Mouse (Mus musculus): ENCODE results near the gene Cadps2. TPM values are rescaled to one million over a fixed set of nuclear protein-coding genes. Genes with fewer than 3 reads are reported as not detected.

Cadps2 gene
- polyA plus RNA-seq, 1 experiment from 2014 or later: 3.2 TPM

DNA sequence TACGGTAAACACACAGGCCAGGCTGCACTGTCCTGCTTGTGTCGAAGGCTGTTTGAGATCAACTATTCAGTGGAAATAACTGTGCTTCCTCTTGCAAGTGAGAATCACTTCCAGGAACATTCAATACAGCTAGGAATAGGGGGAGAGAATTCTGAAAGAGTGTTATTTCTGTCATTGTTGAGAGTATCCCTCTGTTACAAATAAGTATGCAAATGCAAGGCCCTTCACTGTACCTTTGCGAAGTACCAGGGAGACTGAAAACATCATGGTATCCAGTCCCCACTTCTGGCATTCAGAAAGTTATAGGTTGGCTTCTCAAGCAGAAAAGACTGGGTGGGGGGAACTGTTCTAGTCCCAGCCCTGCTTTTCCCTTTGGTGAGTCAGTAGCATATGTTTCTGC is 581.2 kb downstream of the Cadps2 start:
- peaks cover 90% of the 10 kb centered on the region for H3K27me3 ChIP-seq
- 33% methylated on average over 3 of the region's 3 CpGs for WGBS
- no peak for ATAC-seq (ENCODE audit: low FRiP score, low read depth)
- H3K4me3 ChIP-seq: no peak overlapping the region
- H3K9me3 ChIP-seq: no peaks in the 10 kb centered on the region
- H3K4me2 ChIP-seq (replicated peaks): no peak overlapping the region
- H3K4me1 ChIP-seq: peaks cover 12% of the 10 kb centered on the region
- H3K36me3 ChIP-seq: no peaks in the 10 kb centered on the region
- H3K9ac ChIP-seq (replicated peaks): no peak overlapping the region
- H3K27ac ChIP-seq (replicated peaks): no peak overlapping the region

DNA sequence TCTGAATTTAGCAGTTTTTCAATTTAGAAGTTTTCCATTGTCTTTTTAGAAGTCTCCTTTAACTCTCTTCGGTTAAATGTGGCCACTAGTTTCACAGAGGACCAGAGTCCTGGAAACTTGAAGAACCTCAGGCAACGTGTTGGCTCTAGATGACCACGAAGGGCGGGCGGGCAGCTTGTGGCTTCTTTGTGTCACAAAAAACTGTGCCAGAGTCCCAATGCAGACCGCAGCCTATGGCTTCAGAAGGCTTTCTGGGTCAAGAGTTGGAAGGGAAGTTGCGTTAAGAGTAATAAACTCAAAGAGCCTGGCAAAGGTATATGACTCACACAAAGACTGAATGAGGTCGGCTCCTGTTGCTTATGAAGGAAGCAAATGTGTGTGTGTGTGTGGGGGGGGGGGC is 584.1 kb downstream of the Cadps2 start:
- 11% methylated on average over 8 of the region's 8 CpGs for WGBS
- no peak overlapping the region for H3K4me2 ChIP-seq (replicated peaks)
- H3K4me3 ChIP-seq: no peak overlapping the region
- H3K27me3 ChIP-seq: peaks cover 85% of the 10 kb centered on the region
- ATAC-seq (ENCODE audit: low FRiP score, low read depth): no peak
- peaks cover 3% of the 10 kb centered on the region for H3K4me1 ChIP-seq
- H3K9me3 ChIP-seq: no peaks in the 10 kb centered on the region
- H3K36me3 ChIP-seq: no peaks in the 10 kb centered on the region
- H3K9ac ChIP-seq (replicated peaks): no peak overlapping the region
- H3K27ac ChIP-seq (replicated peaks): no peak overlapping the region

- 8% methylated on average over 11 of the region's 11 CpGs for WGBS
- H3K4me2 ChIP-seq (replicated peaks): no peak overlapping the region
- no peak for ATAC-seq (ENCODE audit: low FRiP score, low read depth)
Observed at GRCm38 (mm10) chr6:23254644-23255043, 584.6 kb downstream of the Cadps2 start.

GRCm38 (mm10) chr6:23253353-23254311 is 585.6 kb downstream of the Cadps2 start:
- Histone ChIP-seq H3K36me3 (no peaks in the 10 kb centered on the region), H3K4me2 (replicated peaks) (peak overlapping the region; percentile 27), H3K9me3 (no peaks in the 10 kb centered on the region), H3K4me1 (peaks cover 8% of the 10 kb centered on the region; the same call in 1 of the 2 replicates), H3K4me3 (peak overlapping the region; percentile 19), H3K27ac (replicated peaks) (no peak overlapping the region), H3K27me3 (peaks cover 85% of the 10 kb centered on the region), H3K9ac (replicated peaks) (no peak overlapping the region; the same call in 1 of the 2 replicates)
- WGBS: under 1% methylated on average over 43 of the region's 43 CpGs
- ATAC-seq (ENCODE audit: low FRiP score, low read depth): peak; percentile 44; the same call in 1 of the 2 replicates

More at GRCm38 (mm10) chr6:23254644-23255043, 584.6 kb downstream of the Cadps2 start:
- peaks cover 85% of the 10 kb centered on the region for H3K27me3 ChIP-seq
- no peak overlapping the region for H3K4me3 ChIP-seq
- H3K4me1 ChIP-seq: no peaks in the 10 kb centered on the region
- no peak overlapping the region for H3K27ac ChIP-seq (replicated peaks)
- no peaks in the 10 kb centered on the region for H3K9me3 ChIP-seq
- no peaks in the 10 kb centered on the region for H3K36me3 ChIP-seq
- H3K9ac ChIP-seq (replicated peaks): no peak overlapping the region

- Histone ChIP-seq H3K4me3 (no peak overlapping the region), H3K27ac (replicated peaks) (no peak overlapping the region), H3K27me3 (peaks cover 85% of the 10 kb centered on the region), H3K9me3 (no peaks in the 10 kb centered on the region), H3K36me3 (no peaks in the 10 kb centered on the region), H3K4me1 (peaks cover 17% of the 10 kb centered on the region), H3K4me2 (replicated peaks) (0 out of 2 replicates have a peak overlapping the region, but pooled peaks have one; percentile 9), H3K9ac (replicated peaks) (no peak overlapping the region)
- no peak for ATAC-seq (ENCODE audit: low FRiP score, low read depth)
- 1% methylated on average over 20 of the region's 20 CpGs for WGBS
Observed at GRCm38 (mm10) chr6:23252196-23253135, 586.8 kb downstream of the Cadps2 start.

DNA sequence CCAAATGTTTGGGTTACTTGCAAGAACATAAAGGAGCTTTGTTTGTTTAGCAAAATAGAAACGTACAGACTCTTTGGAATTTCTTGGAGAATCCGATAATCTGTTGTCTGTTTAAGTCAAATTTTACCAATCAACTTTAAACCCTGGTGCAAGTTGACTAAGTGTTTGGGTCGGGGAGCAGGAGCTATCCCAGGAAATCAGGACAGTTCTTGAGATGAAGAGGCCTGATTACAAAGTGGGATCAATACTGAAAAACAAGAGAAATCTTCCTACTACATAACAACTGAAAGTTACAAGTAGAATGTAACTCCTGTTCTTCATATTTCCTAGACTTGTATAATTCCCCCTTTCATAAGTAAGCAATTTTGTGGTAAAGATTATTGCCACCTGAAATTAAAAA is 587.8 kb downstream of the Cadps2 start:
- Histone ChIP-seq H3K4me1 (peaks cover 18% of the 10 kb centered on the region), H3K27me3 (peaks cover 89% of the 10 kb centered on the region), H3K36me3 (no peaks in the 10 kb centered on the region), H3K4me3 (no peak overlapping the region), H3K4me2 (replicated peaks) (no peak overlapping the region), H3K9me3 (no peaks in the 10 kb centered on the region), H3K9ac (replicated peaks) (no peak overlapping the region), H3K27ac (replicated peaks) (no peak overlapping the region)
- ATAC-seq (ENCODE audit: low FRiP score, low read depth): no peak
- WGBS: 3% methylated on average over 3 of the region's 3 CpGs

DNA sequence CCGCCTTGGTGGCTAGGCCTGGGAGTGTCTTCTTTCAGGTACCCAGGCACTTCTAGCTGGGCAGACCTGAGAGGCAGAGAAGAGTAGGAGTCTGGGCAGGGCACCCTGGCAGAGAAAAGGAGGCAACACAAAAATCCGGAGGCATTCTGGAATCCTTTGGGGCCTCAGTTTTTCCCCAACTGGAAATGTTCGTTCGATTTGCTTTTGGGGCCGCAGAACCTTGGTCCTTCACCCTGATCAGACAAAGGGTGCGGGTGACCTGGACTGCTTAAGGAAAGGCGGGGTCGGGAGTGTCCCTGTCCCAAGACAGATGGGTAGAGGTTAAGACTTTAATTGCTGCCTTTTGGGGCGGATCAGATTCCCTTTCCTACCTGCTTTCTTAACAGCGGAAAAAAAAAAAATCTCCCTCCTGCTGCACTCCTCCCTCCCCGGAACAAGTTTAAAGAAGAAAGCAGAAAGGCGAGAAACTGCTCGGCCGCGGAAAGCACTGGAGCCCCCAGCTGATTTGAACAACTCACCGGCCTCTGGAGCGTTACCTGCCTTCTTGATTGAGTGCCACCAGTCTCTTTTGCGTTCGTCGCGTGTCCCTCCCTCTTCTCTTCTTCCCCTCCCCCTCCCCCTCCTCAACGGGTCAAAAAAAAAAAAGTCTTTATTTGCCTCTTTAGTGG is 588.8 kb downstream of the Cadps2 start:
- Histone ChIP-seq H3K9ac (replicated peaks) (no peak overlapping the region), H3K4me3 (peak overlapping the region; percentile 45; the same call in 1 of the 2 replicates), H3K4me2 (replicated peaks) (no peak overlapping the region; the same call in 1 of the 2 replicates), H3K27ac (replicated peaks) (no peak overlapping the region), H3K9me3 (no peaks in the 10 kb centered on the region), H3K4me1 (peaks cover 18% of the 10 kb centered on the region), H3K27me3 (peaks cover 89% of the 10 kb centered on the region), H3K36me3 (no peaks in the 10 kb centered on the region)
- no peak for ATAC-seq (ENCODE audit: low FRiP score, low read depth)
- WGBS: under 1% methylated on average over 22 of the region's 22 CpGs

DNA sequence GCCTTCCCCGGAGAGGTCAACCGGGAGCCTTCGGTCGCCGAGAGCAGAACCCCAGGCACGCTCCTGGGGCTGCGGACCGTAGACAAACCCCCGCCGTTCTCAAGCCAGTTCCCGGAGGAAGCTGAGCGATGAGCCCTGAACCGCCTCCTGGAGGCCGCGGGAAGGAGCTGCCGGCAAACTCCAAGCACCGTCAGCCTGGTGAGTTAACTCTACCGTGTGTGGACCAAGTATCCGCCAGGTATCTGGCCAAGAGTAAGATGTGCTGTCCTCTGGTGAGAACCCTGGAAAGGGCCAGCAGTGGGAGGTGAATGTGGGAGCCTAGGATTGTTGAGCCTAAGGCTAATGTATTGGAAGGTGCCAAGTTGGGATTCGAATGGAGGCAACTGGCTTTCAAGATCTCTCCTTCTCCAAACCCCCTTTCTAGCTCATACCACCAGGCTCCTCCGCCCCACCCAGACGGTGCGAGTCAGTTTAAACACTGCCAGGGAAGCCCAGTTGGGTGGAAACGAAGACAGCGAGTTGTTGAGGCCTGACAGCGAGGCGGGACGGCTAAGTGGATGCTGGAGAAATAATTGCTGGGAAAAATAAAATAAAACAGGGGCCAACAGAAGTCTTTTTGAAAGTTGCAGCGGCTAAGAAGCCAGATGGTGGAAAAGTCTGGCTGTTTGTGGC is 589.5 kb downstream of the Cadps2 start:
- Histone ChIP-seq H3K9ac (replicated peaks) (peak overlapping the region; percentile 47; the same call in 1 of the 2 replicates), H3K27me3 (peaks cover 87% of the 10 kb centered on the region), H3K27ac (replicated peaks) (no peak overlapping the region; the same call in 1 of the 2 replicates), H3K4me3 (peak overlapping the region; percentile 45), H3K36me3 (no peaks in the 10 kb centered on the region), H3K4me2 (replicated peaks) (peak overlapping the region; percentile 55), H3K9me3 (no peaks in the 10 kb centered on the region), H3K4me1 (peaks cover 18% of the 10 kb centered on the region)
- WGBS: under 1% methylated on average over 29 of the region's 29 CpGs
- ATAC-seq (ENCODE audit: low FRiP score, low read depth): peak; percentile 57

- H3K27ac ChIP-seq (replicated peaks): peak overlapping the region; percentile 54; the same call in 1 of the 2 replicates
- ATAC-seq (ENCODE audit: low FRiP score, low read depth): 0 out of 2 replicates have a peak, but pooled peaks have one; percentile 35
- H3K4me2 ChIP-seq (replicated peaks): peak overlapping the region; percentile 55
Observed at GRCm38 (mm10) chr6:23249053-23249401, 590.2 kb downstream of the Cadps2 start.

DNA sequence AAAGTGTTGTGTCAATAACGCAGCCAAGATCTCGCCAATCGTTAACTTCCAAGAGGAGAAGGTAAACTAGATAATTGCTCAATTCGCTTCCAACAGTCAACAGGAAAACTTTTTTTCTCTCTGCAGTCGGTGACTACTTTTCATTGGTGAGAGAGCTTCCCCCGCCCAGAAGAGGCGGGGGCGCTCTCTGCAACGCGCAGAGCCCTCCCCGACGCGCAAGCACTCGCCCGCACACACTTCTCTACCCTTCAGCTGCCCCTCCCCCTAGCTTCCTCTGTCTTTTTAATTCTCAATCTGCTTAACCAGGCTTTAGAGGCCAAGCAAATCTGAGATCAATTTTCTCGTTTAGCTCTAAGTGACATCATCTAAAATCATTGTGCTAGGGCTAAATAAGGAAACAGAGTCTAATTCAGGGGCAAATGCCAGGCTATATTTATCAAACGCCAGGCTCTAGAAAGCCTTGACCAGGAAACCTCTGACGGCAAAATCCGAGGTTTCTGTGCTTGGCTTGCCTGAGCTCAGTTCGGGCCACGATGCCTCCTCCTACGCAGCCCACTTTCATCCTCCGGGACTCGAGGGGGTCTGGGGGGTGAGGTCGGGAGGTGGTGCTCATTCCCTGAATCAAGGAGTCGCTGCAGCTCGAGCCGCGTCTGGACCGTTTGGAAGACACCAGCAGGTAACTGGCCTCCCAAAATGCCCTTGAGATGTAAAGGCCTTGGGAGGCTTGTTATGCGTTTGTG is 590.7 kb downstream of the Cadps2 start, which contains the start of gene Fezf1:
TSS of gene Fezf1 (minus strand) at position 50 of the 740 bp plus-strand sequence.
- Histone ChIP-seq H3K4me2 (replicated peaks) (peak within 1 kb of the TSS; percentile 55), H3K27ac (replicated peaks) (peak within 1 kb of the TSS; percentile 54; the same call in 1 of the 2 replicates), H3K9me3 (no peaks in the 10 kb centered on the region), H3K4me3 (peak within 1 kb of the TSS; percentile 45), H3K9ac (replicated peaks) (peak within 1 kb of the TSS; percentile 47; the same call in 1 of the 2 replicates), H3K36me3 (no peaks in the 10 kb centered on the region), H3K4me1 (peaks cover 18% of the 10 kb centered on the region), H3K27me3 (peaks cover 86% of the 10 kb centered on the region)
- under 1% methylated on average over 31 of the region's 31 CpGs for WGBS
- 0 out of 2 replicates have a peak, but pooled peaks have one; percentile 1 for ATAC-seq (ENCODE audit: low FRiP score, low read depth)

More at GRCm38 (mm10) chr6:23249053-23249401, 590.2 kb downstream of the Cadps2 start:
- WGBS: under 1% methylated on average over 24 of the region's 24 CpGs
- Histone ChIP-seq H3K4me1 (peaks cover 18% of the 10 kb centered on the region), H3K9me3 (no peaks in the 10 kb centered on the region), H3K27me3 (peaks cover 86% of the 10 kb centered on the region), H3K4me3 (peak overlapping the region; percentile 45), H3K9ac (replicated peaks) (peak overlapping the region; percentile 47; the same call in 1 of the 2 replicates), H3K36me3 (no peaks in the 10 kb centered on the region)
